Mouse (Mus musculus) neural tube, embryonic 10.5 days (tissue): Measurements from ENCODE around the gene Gpc6.
"Not testable (repeated sequence)": the region's sequence is repeated elsewhere in the genome, so short reads cannot be mapped to it uniquely, and the experiment has no call there.

Experiments used
- DNase-seq: peaks from one replicate; pipeline ENCODE4 v3.0.0-alpha.2; 2017; ENCODE audit warnings: low spot score; ENCODE audit errors: extremely low spot score

Gene Gpc6

DNA sequence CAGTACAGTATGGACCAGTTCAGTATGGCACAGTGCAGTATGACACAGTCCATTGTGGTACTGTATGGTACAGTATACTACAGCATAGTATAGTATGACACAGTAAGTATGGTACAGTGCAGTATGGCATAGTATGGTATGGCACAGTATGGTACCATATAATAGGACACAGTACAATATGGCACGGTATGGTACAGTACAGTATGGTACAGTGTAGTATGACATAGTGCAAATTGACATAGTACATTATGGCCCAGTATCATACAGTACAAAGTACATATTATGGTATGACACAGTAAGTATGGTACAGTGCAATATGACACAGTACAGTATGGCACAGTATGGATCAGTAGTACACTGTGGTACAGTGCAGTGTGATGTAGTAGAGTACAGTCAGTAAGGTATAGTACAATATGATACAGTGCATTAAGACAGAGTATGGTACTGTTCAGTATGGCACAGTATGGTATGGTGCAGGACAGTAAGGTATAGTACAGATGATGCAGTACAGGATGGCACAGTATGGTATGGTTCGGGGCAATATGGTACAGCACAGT is 521.6 kb downstream of the Gpc6 start:
- DNase-seq, result not testable (repeated sequence)

GRCm38 (mm10) chr14:117451391-117451991 is 526.4 kb downstream of the Gpc6 start:
- no peak for DNase-seq

- DNase-seq, result no peak
Measured at GRCm38 (mm10) chr14:117452150-117452549, 527.0 kb downstream of the Gpc6 start.

DNA sequence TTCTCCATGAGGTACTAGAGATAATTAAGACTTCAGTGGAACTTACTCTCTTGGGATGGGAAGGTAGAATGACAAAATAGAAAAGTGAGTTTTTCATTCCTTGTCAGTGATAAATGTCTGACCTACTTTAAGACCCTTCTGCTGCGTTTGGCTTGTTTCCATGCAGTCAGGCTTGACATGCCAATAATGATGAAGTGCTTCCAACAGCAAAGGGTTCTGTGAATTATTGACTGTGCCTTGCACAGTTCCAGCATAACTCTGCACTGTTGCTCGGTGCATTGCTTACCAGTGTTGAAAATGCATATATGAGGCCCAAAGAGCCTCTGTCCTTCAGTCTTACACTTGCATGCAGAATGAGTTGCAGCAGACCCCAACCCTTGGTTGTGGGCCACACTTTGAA is 548.3 kb downstream of the Gpc6 start:
- DNase-seq, result no peak

DNA sequence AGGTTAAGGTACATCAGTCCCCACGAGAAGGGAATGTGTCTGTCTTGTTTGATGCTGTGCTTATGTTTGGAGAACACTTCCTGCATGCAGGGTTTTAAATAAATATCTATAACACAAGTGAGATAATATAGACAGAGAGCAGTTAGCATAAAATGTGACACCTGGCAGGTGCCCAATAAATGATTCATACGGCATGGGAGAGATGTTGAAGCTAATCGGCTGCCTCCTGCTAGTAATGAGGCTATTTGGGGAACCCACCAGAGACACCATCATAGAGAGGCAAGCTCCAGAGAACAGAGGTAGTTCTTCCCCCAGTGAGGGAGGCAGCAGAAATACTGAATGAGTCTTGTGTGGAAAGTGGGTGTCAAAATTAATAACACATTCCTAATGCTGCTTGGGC is 553.8 kb downstream of the Gpc6 start:
- DNase-seq, result no peak

DNA sequence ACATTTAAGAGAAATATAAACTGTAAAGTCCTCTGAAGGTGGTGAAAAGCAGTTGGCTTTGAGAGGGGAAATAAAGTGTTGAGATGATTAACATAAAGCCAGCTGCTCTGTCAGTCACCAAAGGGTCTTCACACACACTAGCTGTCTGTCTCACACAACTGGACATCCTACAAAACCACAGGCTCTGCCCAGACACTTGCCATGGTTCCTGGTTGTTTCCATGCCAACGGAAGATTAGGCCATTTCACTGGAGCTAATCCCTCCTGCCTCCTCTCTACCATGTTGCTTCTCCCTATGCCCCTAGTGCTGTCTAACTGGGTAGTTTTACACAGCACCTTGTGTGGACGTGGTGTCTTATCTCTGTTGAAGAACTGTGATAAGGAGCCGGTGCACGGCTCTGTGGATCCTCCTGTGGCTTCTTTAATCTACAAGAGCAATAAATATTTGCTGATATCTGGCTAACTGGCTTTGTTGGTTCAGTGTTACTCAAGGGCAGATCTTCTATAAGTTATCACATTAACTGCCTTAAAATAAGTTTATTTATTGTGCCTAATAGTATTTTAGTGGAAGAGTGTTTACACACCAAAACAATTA is 562.1 kb downstream of the Gpc6 start:
- no peak for DNase-seq

DNA sequence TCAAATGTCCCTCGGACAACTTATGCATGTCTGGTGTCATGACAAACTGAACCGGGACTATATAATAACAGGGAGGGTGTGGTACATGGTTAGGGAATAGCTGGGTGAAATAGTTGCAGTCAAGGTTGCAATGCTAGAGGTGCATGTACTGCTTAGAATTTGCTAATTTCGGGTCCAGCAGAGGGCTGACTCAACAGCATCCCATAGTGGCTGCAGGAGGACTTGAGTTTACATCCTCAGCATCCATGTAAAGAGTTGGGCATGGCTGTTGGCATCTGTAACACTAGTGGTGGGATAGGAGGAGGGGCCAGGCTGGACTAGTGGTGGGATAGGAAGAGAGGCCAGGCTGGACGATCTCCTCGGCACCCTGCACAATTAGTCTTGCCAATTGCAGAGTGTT is 565.4 kb downstream of the Gpc6 start:
- DNase-seq, result no peak

DNA sequence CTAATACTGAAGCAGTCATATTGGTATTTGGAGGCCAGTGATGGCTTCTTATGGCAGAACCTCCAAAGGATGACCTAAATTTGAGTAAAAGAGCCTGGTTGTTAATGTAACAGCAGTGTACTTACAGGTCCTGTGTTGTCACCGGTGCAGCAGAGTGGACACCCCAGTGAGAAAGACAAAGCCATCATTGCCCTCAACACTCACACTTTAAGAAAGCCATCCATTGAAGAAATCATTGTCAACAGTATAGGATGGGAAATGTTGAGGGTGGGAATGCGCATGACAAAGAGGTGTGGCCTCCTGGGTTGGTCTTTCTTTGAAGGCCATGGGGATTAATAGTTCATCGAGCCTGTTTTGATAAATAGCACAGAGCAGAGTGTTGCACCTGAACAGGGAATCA is 570.0 kb downstream of the Gpc6 start:
- no peak for DNase-seq

GRCm38 (mm10) chr14:117498785-117499184 is 573.7 kb downstream of the Gpc6 start:
- DNase-seq, result no peak

- DNase-seq, result no peak
Measured at GRCm38 (mm10) chr14:117499354-117499753, 574.2 kb downstream of the Gpc6 start.

DNA sequence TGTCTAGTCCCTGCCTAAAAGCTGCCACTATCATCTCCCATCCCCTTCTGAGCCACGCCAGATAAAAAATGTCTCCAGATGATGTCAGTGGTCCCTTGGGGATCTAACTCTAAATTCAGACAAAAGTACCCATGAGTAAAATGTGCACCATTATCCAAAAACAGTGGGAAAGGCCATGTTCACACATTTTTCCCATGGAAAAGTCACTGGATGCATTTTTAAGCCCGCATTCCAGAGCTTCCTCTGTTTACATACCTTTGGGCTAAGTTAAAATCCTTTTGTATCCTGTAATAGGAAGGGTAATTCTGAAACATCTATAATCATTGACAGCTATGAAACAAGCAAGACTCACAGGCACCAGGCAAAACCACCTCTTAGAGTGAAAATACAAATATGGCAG is 589.7 kb downstream of the Gpc6 start:
- DNase-seq, result no peak

GRCm38 (mm10) chr14:117519574-117519973 is 594.5 kb downstream of the Gpc6 start:
- no peak for DNase-seq

GRCm38 (mm10) chr14:117520706-117521105 is 595.6 kb downstream of the Gpc6 start:
- DNase-seq, result no peak

DNA sequence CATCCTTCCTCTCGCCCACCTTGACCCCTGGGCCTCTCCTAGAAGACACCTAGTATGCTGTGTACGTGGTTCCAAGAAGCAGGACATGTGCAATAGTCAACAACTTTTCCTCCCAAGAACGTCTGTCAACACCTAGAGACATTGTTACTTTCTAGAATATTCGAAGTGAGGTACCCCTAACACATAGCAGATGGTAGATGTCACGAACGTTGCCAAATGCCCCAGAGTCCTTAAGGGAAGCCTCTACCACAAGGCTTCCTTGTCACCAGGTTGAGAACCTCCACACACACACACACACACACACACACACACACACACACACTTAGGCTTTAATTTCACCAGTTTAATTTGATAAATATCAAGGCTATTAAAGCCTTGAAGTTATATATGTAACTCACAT is 600.0 kb downstream of the Gpc6 start:
- DNase-seq, result no peak

DNA sequence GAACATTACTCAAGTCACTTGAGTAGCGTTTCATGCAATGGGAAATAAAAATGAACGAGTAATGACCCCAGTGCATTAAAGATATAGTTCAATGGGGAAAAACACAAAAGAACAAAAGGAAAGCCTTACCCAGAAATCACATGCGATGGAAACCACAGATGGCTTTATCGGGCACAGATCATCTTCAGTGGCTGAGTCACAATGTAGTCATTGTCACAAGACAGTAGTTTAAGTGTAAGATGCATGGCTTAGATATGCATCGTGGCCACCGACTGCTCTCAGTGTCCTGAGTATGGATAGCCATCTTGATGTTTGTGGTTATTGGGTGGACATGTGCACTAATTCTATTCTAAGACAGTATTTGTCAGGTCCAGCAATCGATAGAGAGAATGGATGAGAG is 601.9 kb downstream of the Gpc6 start:
- no peak for DNase-seq

DNA sequence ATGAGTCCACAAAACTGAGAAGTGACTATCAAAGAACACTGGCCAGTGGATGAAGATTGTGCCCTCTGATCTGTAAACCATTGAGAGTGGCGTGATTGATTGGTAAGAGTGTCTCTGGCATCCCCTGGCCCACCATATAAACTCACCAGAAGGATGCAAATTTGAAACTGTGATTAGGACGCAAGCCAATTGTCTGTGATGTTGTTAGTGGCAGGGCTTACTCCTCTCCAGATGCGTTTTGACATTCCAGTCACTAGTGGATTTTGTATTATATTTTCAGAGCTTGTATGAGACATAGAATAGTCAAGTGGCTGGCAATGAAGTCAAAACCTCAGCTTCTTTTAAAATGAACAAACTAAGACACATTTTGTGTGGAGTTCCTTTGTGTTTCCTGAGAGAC is 604.3 kb downstream of the Gpc6 start:
- no peak for DNase-seq

DNA sequence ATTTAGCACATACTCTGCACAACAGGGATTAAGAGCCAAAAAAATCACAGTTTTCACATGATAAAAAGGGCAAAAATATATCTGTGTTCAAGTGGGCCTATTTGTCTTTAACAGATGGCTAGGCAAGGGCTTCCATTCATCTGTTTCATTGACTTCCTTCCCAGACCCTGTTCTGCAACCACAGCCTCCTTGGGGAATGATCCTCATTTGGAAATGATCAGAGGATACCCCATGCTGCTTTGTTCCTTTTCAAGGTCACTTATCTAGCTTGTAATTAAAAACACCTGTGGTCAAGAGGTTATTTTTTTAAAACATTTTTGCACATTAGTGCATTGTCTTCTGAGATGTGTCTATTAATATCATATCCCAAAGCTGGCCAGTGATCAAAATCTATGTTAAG is 627.7 kb downstream of the Gpc6 start:
- DNase-seq, result no peak

GRCm38 (mm10) chr14:117556715-117557320 is 631.7 kb downstream of the Gpc6 start:
- DNase-seq, result no peak

DNA sequence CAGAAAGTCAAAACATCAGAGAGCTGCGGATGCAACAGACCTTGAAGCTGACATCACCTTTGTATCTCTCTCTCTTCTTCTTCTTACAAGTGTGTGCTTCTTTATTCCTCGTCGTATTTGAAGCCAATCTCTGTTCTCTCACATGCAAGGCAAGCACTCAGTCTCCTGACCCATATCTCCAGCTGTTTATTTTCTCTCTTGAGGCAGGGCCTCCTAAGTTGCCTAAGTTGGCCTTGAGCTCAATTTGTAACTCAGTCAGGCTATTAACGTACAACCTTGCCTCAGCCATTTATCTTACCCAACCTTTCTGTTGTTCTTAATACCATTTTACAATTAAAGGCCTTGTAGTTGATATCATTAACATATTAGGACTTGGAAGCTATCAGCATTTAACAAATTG is 637.0 kb downstream of the Gpc6 start:
- DNase-seq, result peak; percentile 8

DNA sequence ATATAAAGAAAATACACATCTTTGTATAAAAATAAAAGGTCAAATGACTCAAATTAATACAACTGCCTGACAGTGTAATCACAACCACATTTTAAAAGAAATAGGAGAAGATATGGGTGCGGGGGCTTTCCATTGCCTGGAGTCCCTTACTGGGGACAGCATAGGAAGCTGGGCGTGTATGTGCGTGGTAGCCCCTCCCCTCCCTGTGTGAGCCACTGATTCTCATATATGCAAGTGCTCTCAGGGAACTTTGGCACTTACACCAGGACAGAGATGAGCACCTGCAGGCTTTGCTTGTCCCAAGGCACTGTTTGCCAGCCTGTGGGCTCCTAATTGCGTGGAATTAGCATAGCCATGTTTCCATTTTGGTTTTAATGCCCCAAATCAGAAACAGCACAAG is 644.2 kb downstream of the Gpc6 start:
- no peak for DNase-seq

DNA sequence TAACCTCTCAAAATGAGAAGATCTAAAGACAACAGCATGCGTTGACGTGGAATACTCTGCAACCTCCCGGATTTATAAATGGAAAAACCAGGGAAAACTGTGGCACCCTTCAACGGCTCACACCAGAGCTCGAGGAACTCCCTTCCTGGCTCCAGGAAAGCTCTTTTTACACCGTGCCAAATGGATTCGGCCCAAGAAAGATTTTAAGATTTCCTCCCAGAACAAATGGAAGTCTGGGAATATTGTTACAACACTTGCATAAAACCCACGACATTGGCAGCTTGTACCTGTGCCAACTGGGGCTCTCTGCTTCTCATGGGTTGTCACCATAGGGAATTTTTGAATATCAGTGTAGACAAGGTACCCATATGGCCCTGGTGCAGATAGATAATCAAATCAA is 647.1 kb downstream of the Gpc6 start:
- no peak for DNase-seq

DNA sequence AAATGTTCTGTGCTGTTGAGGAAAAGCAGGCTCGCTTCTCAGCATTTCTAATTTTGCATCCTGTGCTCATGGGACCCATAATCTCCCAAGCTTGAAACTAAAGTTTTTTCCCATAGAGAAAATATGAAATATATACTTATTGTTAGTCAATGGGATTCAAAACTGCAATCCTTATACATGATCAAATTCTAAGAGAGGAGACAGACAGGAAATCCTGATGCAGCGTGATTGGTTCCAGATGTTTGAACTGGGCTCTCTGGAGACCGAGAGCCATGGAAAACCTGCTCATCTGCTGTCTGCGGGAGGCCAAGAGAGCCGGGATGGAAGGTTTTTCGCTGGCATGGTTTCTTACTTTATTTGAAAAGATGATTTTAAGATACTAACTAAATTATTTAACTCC is 649.1 kb downstream of the Gpc6 start:
- DNase-seq, result no peak

- DNase-seq, result no peak
Measured at GRCm38 (mm10) chr14:117581740-117582139, 656.6 kb downstream of the Gpc6 start.
